Mouse (Mus musculus) olfactory bulb, adult 2 months (tissue): ENCODE measurements around the gene Vac14.

Experiments used
- CTCF ChIP-seq: fragments of 200-500 bp; IDR thresholded peaks from 2 replicates; pipeline ENCODE4 v1.5.1; 2012; ENCODE audit warnings: low read depth, mild to moderate bottlenecking, low read length, moderate library complexity; ENCODE audit not compliant: insufficient read depth
- POLR2A ChIP-seq: fragments of 200-500 bp; IDR thresholded peaks from 2 replicates; pipeline ENCODE4 v1.6.1; 2012; ENCODE audit warnings: mild to moderate bottlenecking, low read depth, low read length, moderate library complexity; ENCODE audit not compliant: insufficient read depth

- TF ChIP-seq CTCF = no peak
- TF ChIP-seq POLR2A = no peak
Observed at GRCm38 (mm10) chr8:110710593-110710992, 92.2 kb downstream of the Vac14 start.
